Mouse (Mus musculus) frontal cortex, postnatal 10 days (tissue): ENCODE measurements at regions not wholly inside any gene's neighbourhood (a gene's known extent, or its start where the extent isn't known, plus 50 kb on each side); places are given as distances from the start of the nearest gene placed in this dataset.
A peak's percentile ranks its signal among the peaks of the same experiment; 100 is the strongest.

Experiments used
- DNase-seq, 2 experiments: peaks; one replicate each; pipeline ENCODE4 v3.0.0; 2022; ENCODE audit warnings: low spot score in 2 of 2, mixed read lengths in 1 of 2

DNA sequence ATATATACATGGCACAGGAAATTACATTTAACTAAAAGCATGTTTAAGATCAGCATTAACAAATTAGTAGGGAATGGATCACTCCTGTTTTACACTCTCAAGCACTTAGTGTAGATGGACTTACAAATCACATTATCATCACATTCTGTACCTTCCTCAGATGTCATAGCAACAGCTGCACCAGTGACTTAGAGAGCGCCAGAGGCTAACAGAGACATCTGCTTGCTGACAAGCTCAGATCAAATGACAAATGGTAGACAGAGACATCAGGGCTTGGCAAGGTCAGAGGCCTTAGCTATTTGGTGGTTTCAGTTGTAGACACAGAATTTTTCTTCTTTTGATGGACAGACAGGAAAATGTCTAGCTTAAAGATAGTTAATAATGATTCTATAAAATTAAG lies 897.5 kb upstream of the Slc10a2 start:
- no peak for DNase-seq

DNA sequence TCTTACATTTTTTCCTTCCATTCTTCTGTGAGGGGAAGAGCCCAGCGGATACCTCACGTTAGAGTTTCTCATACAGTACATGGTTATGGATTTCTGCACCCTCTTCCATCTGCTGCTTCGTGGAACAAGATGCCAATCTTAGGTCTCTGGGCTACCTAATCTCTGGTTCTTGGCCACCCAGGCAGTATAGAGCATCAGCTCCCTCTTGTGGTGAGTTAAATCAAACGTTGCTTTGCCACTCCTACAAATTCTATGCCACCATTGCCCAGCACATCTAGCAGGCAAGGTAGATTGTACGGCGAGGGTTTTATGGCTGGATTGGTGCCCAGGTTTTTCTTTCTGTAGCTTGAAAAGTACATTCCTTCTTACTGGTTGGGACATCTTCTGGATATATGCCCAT lies 889.7 kb upstream of the Slc10a2 start:
- DNase-seq: no peak

DNA sequence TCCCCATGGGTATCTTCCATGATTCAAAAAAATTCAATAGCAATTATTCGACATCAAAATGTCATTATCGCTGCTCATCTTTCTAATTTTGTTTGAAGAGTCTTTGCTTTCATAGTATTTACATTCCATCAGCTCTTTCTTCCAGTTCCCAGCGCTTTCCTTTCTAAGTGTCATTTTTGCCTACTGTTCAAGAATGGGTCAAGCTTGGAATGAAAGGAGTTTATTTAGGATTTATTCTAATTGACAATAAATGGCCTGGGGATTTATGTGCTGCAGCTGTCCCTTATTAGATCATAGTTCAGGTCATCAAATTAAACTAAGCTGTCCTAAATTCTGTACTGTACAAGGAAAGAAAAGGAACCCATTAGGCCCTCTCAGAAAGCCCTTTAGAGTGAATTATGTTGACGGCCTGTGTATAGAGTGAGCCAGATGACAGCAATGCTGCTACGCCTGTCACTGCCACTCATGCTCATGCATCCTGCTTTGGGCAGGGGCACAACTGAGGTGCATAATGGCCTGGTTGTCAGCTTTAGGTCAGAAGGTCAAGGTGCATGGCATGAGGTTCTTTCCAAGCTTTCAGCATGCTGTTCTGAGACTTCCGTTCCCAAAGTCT lies 860.4 kb upstream of the Slc10a2 start:
- DNase-seq: no peak

DNA sequence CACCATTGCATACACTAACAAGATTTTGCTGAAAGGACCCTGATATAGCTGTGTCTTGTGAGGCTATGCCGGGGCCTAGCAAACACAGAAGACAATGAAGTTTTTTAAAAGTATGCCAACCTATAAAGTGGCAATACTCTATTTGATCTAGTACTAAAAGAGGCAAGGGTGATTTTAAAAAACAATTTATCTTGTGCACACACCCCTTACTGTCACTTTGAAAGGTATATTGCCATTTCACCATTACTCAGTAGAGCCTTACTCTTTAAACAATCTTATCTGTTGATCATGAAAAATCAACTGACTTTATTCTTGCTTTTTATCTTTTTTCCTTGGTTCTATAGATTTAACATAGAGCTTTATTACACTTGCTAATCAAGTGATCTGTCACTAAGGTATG lies 859.1 kb upstream of the Slc10a2 start:
- no peak for DNase-seq

DNA sequence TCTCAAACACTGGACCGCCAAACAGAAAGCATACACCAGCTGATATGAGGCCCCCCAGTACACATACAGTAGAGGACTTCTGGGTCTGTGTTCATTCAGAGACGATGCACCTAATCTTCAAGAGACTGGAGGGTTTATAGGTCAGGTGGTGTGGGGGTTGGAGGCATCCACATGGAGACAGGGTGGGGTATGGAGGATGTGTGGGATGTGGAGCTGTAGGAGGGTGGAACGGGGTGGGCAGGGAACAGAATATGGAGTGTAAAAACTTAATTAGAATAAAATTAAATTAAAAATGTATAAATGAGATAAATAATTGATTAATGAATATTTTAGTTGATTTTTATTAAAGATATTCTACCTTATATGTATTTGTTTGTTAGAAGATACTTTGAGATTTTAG lies 832.9 kb upstream of the Slc10a2 start:
- no peak for DNase-seq

DNA sequence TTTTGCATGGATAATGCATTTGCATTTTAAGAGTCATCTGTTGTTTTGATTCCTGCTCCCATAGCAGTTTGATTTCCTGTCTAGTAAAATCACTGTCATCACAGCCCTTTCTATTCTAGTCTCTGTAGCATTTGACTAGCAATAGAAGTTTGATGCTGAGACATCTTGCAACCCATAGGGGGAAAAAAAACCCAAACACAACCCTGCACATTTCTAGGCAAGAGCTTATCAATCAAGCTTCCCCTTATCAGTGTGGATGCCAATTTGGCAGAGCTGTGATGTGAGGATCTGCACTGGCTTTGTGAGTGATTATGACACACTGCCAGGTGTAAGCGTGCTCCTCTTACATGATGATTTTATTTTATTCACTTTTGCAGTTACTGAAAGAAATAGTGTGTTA lies 813.0 kb upstream of the Slc10a2 start:
- peak in 1 of 2 experiments; percentile 7 for DNase-seq
